Mouse (Mus musculus): ENCODE results near the gene 3110021N24Rik. TPM values are rescaled to one million over a fixed set of nuclear protein-coding genes. Genes with fewer than 3 reads are reported as not detected.

The 3110021N24Rik gene
- total RNA-seq, 4 experiments from 2014 or later, result 0.63 to 1.5 (median 0.87) TPM

DNA sequence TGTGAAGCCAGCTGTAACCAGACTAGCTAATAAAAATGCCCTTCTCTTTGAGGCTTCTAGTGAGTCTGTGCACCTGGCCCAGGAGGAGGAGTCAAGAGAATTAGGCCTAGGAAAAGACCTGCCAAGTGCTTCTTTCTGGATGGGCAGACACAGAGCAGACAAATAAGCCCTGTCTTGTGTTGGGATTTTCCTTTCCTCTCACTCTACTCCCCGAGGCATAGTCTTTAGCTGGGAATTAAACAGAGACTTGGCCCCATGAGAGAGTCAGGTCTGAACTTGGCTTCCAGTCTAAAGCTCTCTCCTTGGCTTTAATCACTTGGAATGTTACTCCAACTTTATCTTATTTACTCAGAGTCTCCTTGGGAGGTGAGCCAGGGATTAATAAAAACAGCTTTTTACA lies 74.5 kb downstream of the 3110021N24Rik start:
- no peak for DNase-seq (ENCODE audit: low spot score in 2 of 2)

DNA sequence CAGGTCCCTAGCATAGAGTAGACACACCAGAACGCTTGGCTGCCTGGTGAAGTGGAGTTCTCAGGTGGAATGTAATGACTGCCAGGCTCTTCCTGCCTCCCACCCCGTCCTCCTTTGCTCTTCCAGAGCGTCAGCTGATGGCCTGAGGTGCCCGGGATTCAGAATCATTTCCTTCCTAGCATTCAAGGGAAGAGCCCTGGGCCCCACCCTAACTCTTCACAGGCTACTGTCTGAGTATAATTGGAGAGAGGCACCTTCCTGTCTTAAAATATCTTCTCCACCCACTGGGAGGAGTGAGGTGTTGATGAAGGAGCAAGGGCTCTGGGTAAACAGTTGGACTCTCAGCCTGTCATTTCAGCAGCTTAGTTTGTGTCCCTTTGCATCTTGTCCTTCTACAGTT lies 77.3 kb downstream of the 3110021N24Rik start:
- no peak for DNase-seq (ENCODE audit: low spot score in 2 of 2)

- peak; percentile 38 to 43 for DNase-seq (ENCODE audit: low spot score in 2 of 2)
These were observed 78.8 kb downstream of the 3110021N24Rik start for GRCm38 (mm10) chr4:108798083-108798830.

GRCm38 (mm10) chr4:108803535-108803934 lies 84.1 kb downstream of the 3110021N24Rik start:
- DNase-seq (ENCODE audit: low spot score in 2 of 2), result no peak

- no peak for DNase-seq (ENCODE audit: low spot score in 2 of 2)
These were observed 91.7 kb downstream of the 3110021N24Rik start for GRCm38 (mm10) chr4:108811142-108811541.

DNA sequence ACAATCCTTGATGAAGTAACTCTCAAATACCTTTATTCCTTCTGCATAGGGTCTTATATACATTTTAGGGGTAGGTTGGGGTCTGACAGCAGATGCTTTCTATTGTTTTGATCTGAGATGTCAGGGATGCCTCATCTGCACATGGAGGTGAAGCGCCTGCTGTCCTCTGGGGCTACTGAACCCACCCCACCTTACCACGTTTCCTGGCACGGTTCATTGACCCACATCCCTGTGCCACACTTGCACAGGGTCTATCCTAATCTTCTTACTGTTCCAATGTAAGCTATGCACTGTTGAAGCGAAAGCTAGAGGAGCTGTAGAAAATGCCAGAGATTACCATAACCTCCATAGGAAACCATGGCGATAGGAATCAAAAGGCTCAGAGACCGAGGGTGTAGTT lies 92.1 kb downstream of the 3110021N24Rik start:
- DNase-seq (ENCODE audit: low spot score in 2 of 2), result no peak

GRCm38 (mm10) chr4:108825677-108826076 lies 106.2 kb downstream of the 3110021N24Rik start:
- DNase-seq (ENCODE audit: low spot score in 2 of 2), result no peak

- no peak for DNase-seq (ENCODE audit: low spot score in 2 of 2)
These were observed 106.6 kb downstream of the 3110021N24Rik start for GRCm38 (mm10) chr4:108826096-108826495.

DNA sequence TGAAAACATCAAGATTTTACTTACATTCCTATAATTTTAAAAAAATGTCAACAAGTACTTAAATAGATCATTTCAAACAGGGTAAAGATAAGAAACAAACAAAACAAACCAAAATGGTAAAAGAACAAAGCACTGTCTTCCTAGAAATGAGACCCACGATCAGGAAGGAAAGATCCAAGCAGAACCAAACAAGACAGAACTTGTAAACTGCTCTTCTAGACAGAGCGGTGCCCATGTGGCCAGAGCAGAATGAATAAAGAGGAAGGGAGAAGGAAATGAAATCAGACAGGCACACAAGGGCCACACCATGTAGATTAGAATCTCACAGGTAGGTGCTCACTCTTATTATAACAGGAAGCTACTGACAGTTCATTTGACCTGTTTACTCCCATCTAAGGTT lies 107.2 kb downstream of the 3110021N24Rik start:
- DNase-seq (ENCODE audit: low spot score in 2 of 2), result no peak

DNA sequence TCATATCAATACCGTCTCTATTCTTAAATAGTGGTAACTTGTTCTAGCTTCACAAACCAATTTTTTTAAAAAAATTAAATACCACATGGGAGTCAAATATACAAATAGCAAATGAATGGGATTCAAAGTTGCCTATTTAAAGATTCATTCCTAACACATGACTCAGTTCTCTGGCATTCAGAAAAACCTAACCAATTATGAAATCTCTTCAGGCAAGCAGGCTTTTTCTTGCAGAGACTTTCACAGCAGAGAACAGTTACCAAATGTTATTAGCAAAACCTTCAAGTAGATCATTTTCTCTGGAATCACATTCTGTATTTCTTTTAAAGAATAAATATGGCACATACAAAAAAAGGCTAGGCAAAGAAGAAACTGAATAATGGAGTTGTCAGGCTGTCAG lies 111.2 kb downstream of the 3110021N24Rik start:
- no peak for DNase-seq (ENCODE audit: low spot score in 2 of 2)

Other genes starting within 250 kb of the 3110021N24Rik start
- 10 to 100 TPM; 10.6 to 13.4 (median 12.6) TPM for gene Prpf38a, start 140.3 kb upstream of the 3110021N24Rik start, total RNA-seq (2022)
- gene Orc1, start 140.2 kb upstream of the 3110021N24Rik start, total RNA-seq (2022), result not detected
- 10 to 100 TPM; 17.2 to 21.1 (median 19.7) TPM for gene Cc2d1b, start 99.7 kb upstream of the 3110021N24Rik start, total RNA-seq (2022)
- 10 to 100 TPM; 54.2 to 75.2 (median 64.2) TPM for gene Zfyve9, start 61.1 kb downstream of the 3110021N24Rik start, total RNA-seq (2022)
- gene Btf3l4, start 114.0 kb downstream of the 3110021N24Rik start, total RNA-seq (2022), result 10 to 100 TPM; 35.7 to 46.0 (median 41.9) TPM
- gene Txndc12, start 115.0 kb downstream of the 3110021N24Rik start, total RNA-seq (2022), result 10 to 100 TPM in 3 of 4 experiments, 1 to 10 TPM in 1; 9.8 to 13.5 (median 11.7) TPM
- gene Kti12, start 128.1 kb downstream of the 3110021N24Rik start, total RNA-seq (2022), result 10 to 100 TPM; 23.2 to 28.8 (median 27.3) TPM
- gene A730015C16Rik, start 129.0 kb downstream of the 3110021N24Rik start, total RNA-seq (2022), result under 1 TPM in 1 of 4 experiments, not detected in 3; 0.22 TPM
- gene Rab3b, start 159.4 kb downstream of the 3110021N24Rik start, total RNA-seq (2022), result not detected

Data from gastrocnemius, adult 8-10 months (tissue).